Mouse (Mus musculus) intestine, postnatal 0 days (tissue): ENCODE measurements around the gene Gss. TPM values are rescaled to one million over a fixed set of nuclear protein-coding genes. Genes with fewer than 3 reads are reported as not detected.

Experiments
- ATAC-seq: fragments of 200-750 bp; cut with Nextera tagmentation; 2 replicates; pipeline ENCODE4 v1.8.0; 2017; ENCODE audit warnings: mild to moderate bottlenecking, moderate TSS enrichment, moderate library complexity
- H3K27ac ChIP-seq: fragments of 300-500 bp; sonication (generic); 2 replicates; pipeline ENCODE4 v1.5.1; 2014; ENCODE audit warnings: mild to moderate bottlenecking, low read depth, low read length, moderate library complexity
- H3K27me3 ChIP-seq: fragments of 300-500 bp; sonication (generic); replicated peaks from 2 replicates; pipeline ENCODE4 v1.6.1; 2014; ENCODE audit warnings: low read length, mixed read lengths; ENCODE audit not compliant: control insufficient read depth, insufficient read depth
- H3K36me3 ChIP-seq: fragments of 300-500 bp; sonication (generic); 2 replicates; pipeline ENCODE4 v1.6.1; 2014; ENCODE audit warnings: mild to moderate bottlenecking, moderate library complexity; ENCODE audit not compliant: control insufficient read depth, insufficient read depth
- H3K4me1 ChIP-seq: fragments of 300-500 bp; sonication (generic); replicated peaks from 2 replicates; pipeline ENCODE4 v1.6.1; 2014; ENCODE audit warnings: antibody characterized with exemption, low read length, mixed read lengths; ENCODE audit not compliant: control insufficient read depth, insufficient read depth
- H3K4me2 ChIP-seq: fragments of 300-500 bp; sonication (generic); replicated peaks from 2 replicates; pipeline ENCODE4 v1.6.1; 2014; ENCODE audit warnings: low read depth, mild to moderate bottlenecking, moderate library complexity
- H3K4me3 ChIP-seq: fragments of 300-500 bp; sonication (generic); 2 replicates; pipeline ENCODE4 v1.5.1; 2014; ENCODE audit warnings: low read depth, low read length
- H3K9ac ChIP-seq: fragments of 300-500 bp; sonication (generic); 2 replicates; pipeline ENCODE4 v1.6.1; 2014; ENCODE audit warnings: mild to moderate bottlenecking, low read depth, low read length
- H3K9me3 ChIP-seq: fragments of 300-500 bp; sonication (generic); 2 replicates; pipeline ENCODE4 v1.6.1; 2016; ENCODE audit warnings: mixed run types; ENCODE audit not compliant: control insufficient read depth
- CTCF ChIP-seq: sonication (generic); IDR thresholded peaks from 2 replicates; pipeline ENCODE4 v1.5.1; 2016; ENCODE audit warnings: low read depth, mild to moderate bottlenecking, control low read depth, antibody characterized with exemption, moderate library complexity
- WGBS: fragments of 180-500 bp; shearing (Covaris S2); extraction: QIAGEN DNeasy Blood & Tissue Kit; methylation state at CpG from one replicate; pipeline ENCODE4 v1.1.7; 2014; 5-methylcytosine and 5-hydroxymethylcytosine counted together
- polyA plus RNA-seq: library from polyadenylated mRNA; unstranded; fragments of >200 nt; fragmentation: Nextera tagmentation; extraction: Ambion mirVana; gene quantifications from 2 replicates; pipeline ENCODE4 v1.2.1, GENCODE M21; 2015

The Gss gene
- polyA plus RNA-seq, 1 experiment from 2014 or later, result 219 TPM

DNA sequence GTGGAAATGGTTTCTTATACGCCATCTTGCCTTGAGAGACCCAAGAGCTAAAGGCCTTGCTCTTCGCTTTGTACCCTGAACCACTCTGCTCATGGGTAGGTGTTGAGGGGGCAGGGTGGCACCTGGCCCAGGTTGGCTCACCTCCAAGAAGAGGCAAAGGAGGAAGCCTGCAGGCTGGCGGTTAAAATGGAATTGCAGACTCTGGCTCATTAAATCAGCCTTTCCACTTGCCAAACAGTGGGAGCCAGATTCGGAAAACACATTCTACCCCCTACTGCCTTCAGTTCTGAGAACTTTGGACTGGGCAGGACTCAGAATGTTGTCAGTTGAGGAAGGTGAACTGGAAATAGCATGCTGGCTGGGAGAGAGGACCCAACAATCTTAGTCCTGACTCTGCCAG, 17.9 kb downstream of the Gss start:
- Histone ChIP-seq H3K4me2 (no peak overlapping the region), H3K27me3 (no peaks in the 10 kb centered on the region), H3K9me3 (no peaks in the 10 kb centered on the region), H3K4me1 (0 out of 2 replicates have a peak, but pooled peaks cover 2% of the 10 kb centered on the region), H3K27ac (no peak overlapping the region), H3K36me3 (peaks cover 43% of the 10 kb centered on the region), H3K9ac (no peak overlapping the region), H3K4me3 (no peak overlapping the region)
- WGBS, result 63% methylated on average over 4 of the region's 4 CpGs
- ATAC-seq, result peak; percentile 73
- TF ChIP-seq CTCF, result 0 out of 2 replicates have a peak, but pooled peaks have one; percentile 12

DNA sequence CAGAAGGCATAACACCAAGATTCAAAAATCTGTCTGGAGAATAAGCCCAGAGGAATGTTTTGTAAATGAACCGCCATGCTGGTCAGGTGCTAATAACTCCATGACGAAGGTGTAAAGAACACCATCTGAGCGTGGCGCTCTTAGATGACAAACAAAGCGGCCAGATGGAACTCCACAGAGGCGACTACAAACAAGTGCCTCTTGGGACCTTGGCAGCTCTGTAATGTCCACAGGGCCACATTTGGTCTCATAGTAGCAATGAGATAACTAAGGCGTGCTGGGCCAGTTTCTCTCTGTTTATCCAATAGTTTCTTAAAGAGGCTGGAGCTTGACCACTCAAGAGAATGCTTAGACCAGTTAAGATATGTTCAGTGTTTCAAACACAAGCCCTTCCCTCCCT, 18.6 kb downstream of the Gss start:
- H3K27ac ChIP-seq, result no peak overlapping the region
- ATAC-seq, result no peak
- H3K4me3 ChIP-seq, result no peak overlapping the region
- H3K9ac ChIP-seq, result no peak overlapping the region
- 92% methylated on average over 7 of the region's 7 CpGs for WGBS
- TF ChIP-seq CTCF, result no peak
- H3K4me1 ChIP-seq, result 0 out of 2 replicates have a peak, but pooled peaks cover 3% of the 10 kb centered on the region
- H3K36me3 ChIP-seq, result peaks cover 45% of the 10 kb centered on the region
- H3K9me3 ChIP-seq, result no peaks in the 10 kb centered on the region
- no peaks in the 10 kb centered on the region for H3K27me3 ChIP-seq
- no peak overlapping the region for H3K4me2 ChIP-seq

DNA sequence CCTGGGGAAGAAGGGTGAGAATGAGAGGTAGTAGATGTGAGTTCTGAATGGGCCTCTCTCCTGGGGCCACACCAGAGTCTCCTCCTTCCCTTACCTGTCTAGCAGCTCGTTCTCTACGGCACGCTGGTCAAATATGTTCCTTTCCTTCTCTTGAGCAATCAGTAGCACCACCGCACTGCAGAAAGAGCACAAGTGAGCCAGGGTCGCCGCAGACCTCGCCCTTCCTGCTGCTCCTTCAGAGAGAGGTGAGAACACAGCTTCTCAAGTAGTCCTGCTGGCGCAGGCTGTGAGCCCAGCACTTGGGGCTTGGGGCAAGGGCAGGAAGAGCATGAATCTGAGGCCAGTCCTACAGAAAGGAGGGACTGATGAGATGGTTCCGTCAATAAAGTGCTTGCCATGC, 19.6 kb downstream of the Gss start:
- Histone ChIP-seq H3K4me3 (no peak overlapping the region), H3K27me3 (no peaks in the 10 kb centered on the region), H3K4me1 (0 out of 2 replicates have a peak, but pooled peaks cover 3% of the 10 kb centered on the region), H3K27ac (no peak overlapping the region), H3K4me2 (no peak overlapping the region), H3K9me3 (no peaks in the 10 kb centered on the region), H3K9ac (no peak overlapping the region), H3K36me3 (peaks cover 45% of the 10 kb centered on the region)
- 76% methylated on average over 9 of the region's 9 CpGs for WGBS
- no peak for ATAC-seq
- TF ChIP-seq CTCF, result no peak

DNA sequence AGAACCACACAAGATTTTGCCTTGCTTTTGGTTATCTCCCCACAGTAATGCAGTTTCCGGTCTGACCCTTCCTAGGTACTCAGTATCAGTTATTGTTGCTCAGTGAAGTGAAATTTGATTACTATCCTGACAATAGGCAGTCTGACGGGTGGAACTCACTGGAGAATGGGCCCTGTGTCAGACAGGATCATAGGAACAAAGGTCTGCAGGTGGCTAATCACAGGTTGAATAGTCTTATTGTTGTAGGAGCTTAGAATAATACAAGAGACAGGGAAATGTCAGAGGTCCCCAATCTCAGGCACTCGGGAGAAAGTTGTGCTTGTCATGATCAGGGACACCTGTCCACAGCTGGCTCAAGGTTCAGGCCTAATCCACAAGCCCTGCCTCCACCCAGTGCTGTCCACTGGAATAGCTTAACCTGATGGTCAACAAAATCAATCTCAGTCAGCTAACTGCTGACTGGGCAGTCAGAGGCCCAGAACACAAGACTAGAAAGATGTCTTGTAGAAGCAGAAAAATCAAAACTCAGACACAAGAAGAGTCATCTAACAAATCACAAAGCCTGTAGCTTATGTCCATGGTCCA, 23.3 kb downstream of the Gss start:
- WGBS, result 35% methylated on average over 3 of the region's 3 CpGs
- no peak for TF ChIP-seq CTCF
- Histone ChIP-seq H3K36me3 (peaks cover 60% of the 10 kb centered on the region), H3K9me3 (no peaks in the 10 kb centered on the region), H3K9ac (no peak overlapping the region), H3K4me3 (no peak overlapping the region), H3K27me3 (no peaks in the 10 kb centered on the region), H3K4me2 (no peak overlapping the region), H3K27ac (peak overlapping the region; percentile 17; the same call in 1 of the 2 replicates), H3K4me1 (0 out of 2 replicates have a peak, but pooled peaks cover 3% of the 10 kb centered on the region)
- ATAC-seq, result peak; percentile 75

DNA sequence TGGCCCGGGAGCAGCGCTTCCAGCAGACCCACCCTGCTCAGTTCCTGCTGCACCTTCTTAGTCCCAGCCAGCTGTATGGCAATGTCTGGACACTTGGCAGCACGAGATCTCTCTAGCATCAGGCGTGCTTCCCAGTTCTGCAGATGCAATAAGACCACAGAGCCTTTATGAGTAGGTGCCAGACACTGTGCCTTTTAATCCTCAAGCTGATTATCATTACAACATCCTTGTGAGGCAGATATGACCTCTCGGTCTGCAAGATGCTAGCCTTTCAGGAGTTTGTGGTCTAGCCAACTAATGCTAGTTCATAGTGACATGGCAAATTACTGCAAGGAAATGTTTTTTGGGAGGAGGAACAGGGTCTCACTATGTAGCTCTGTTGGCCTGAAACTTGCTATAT, 24.9 kb downstream of the Gss start:
- H3K4me3 ChIP-seq, result no peak overlapping the region
- H3K27ac ChIP-seq, result no peak overlapping the region
- no peak for TF ChIP-seq CTCF
- no peak overlapping the region for H3K9ac ChIP-seq
- no peak overlapping the region for H3K4me2 ChIP-seq
- H3K4me1 ChIP-seq, result 0 out of 2 replicates have a peak, but pooled peaks cover 3% of the 10 kb centered on the region
- no peak for ATAC-seq
- no peaks in the 10 kb centered on the region for H3K9me3 ChIP-seq
- H3K36me3 ChIP-seq, result peaks cover 65% of the 10 kb centered on the region
- WGBS, result 91% methylated on average over 5 of the region's 5 CpGs
- H3K27me3 ChIP-seq, result no peaks in the 10 kb centered on the region

DNA sequence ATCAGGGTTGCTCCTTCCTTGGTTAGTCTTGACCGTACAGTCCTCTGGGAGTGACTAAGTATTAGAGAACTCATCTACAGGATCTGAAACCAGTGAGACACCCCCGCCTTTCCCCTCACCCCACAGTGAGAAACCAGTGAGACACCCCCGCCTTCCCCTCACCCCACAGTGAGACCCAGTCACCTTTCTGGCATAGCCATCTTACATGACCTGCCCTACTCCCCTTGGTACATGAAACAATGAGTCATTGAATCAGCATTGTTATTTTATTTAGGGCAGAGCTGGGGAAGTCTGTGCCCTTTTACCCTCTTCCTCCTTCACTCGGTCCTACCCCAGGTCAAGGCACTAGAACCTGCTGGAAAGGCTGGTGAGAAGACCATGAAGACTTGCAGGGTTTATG, 29.7 kb downstream of the Gss start:
- Histone ChIP-seq H3K27me3 (no peaks in the 10 kb centered on the region), H3K27ac (no peak overlapping the region), H3K4me1 (no peaks in the 10 kb centered on the region), H3K4me3 (no peak overlapping the region), H3K4me2 (no peak overlapping the region), H3K36me3 (peaks cover 69% of the 10 kb centered on the region), H3K9me3 (no peaks in the 10 kb centered on the region), H3K9ac (no peak overlapping the region)
- no peak for TF ChIP-seq CTCF
- 77% methylated on average over 4 of the region's 4 CpGs for WGBS
- ATAC-seq, result no peak
